Mouse (Mus musculus): ENCODE results near the gene Cdkl1.

DNA sequence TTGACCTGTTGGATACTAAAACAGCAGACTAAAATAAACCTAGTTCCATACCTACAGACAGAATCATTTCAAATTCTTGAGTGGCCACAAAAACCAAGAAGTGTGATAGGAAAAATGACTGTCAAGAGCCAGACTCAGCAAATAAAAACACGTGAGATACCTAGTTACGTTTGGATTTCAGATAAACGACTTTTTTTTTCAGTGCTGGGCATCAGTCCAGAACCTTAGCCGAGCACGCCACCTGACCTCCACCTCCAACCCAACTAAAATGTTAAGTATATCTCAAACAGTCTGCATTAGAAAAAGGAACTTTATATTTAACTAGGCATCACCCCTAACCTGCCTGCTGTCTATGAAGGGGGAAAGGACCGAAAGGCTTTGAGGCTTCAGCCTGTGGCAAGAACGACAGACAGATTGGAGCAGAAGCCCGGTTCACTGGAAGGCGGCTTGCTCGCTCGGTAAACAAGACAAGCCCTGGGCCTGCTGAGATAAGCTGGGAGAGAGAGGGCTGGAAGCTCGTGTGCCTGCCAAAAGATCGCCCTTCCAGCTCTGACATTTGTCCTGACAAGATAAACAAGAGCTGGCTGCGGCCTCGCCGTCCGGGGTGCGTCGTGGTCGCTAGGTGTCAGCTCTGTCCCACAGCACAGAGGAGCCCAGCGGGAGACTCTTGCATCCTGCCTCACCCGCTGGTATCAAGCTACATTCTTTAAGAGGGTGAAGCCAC lies 33.5 kb downstream of the Cdkl1 start:
- no peak for TF ChIP-seq POLR2A (IDR thresholded peaks at IDR 0.05; ENCODE audit: insufficient read length, low read depth)
- no peak for TF ChIP-seq POLR2AphosphoS2 (IDR thresholded peaks at IDR 0.05; ENCODE audit: insufficient read length, low read depth)

All from myocyte (in vitro differentiated cells).